Mouse (Mus musculus) pancreas, adult 10 weeks (tissue): Measurements from ENCODE around the gene Grb10. TPM values are rescaled to one million over a fixed set of nuclear protein-coding genes. Genes with fewer than 3 reads are reported as not detected.

Experiments
- polyA plus RNA-seq: library from polyadenylated mRNA; stranded (reverse); fragments of 350-450 nt; fragmentation: Illumina TruSeq; extraction: RNeasy Lipid Tissue Mini Kit (QIAGEN cat#74804); gene quantifications from one replicate; pipeline ENCODE4 v1.2.3, GENCODE M21; 2015; ENCODE audit warnings: low read depth, low replicate concordance; ENCODE audit not compliant: insufficient read depth

Gene Grb10
- polyA plus RNA-seq: 14.4 TPM

DNA sequence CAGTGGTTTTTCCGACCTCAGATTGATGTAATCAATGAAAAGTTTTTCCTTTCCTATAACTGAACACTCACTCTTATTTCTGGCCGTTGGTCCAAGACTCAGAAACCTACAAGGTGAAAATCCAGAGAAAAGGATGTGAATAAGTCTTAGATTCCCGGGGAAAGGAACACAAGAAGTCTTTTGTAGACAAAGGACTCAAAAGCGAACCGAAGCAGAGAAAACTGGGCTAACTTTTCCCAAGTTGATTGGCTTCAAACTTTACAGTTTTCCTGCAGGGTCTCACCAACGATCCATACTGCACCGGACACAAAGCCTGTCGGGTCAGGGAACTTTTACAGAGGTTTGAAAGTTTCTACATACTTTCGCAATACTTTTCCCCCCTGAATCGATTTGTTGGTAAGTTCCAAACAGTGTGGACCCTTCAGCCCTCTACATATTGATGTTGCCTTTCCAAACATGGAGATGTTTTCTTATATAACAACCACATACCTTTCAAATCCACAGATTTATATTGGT is at the start of gene Grb10:
Gene Grb10 (minus strand): TSS at position 214 of the 516 bp plus-strand sequence.

DNA sequence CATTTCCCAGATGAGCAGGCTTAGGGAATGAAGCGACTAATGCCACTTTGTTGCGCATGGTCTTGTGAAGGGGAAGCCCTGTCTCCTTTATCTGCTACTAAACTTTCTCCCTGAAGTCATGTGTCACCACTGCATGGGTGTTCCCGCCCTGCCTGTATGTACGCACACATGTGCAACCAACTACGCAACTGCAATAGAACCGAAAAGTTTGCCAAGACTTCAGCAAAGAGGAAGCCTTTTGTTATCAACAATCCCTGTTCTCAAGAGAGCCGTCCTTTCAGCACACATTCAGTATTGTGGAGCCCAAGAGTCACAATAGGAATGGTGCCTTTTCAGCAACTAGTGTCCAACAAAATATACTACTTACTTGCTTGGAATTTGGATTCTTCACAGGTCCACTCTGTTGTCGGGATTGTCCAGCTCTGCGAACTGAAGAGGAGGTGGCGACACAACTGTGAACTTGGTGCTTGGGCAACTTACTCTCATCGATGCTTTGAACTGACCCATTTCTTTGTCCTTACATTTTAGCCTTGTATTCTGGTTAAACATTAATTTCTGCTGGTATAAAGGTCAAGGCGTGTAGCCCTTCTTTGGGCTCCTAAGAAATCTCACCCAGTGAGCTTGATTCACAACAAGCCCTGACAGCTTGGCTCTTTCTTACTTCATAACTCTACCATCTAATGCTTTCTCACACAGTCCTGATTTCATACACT is 140.7 kb downstream of the Grb10 start, which contains the start of gene Ddc:
Gene Ddc (minus strand): TSS at position 500 of the 713 bp plus-strand sequence.

Other genes with a start within 250 kb of the Grb10 start
- gene Fignl1, start 229.7 kb downstream of the Grb10 start, polyA plus RNA-seq: 0.28 TPM
- gene Ddc, start 140.5 kb downstream of the Grb10 start, polyA plus RNA-seq: 19.3 TPM